Mouse (Mus musculus) E14TG2a.4 (cell line): ENCODE data around the gene Bpnt1.

Experiments
- CTCF ChIP-seq: conservative IDR thresholded peaks from 2 replicates; pipeline ENCODE4 v1.5.1; 2014; ENCODE audit warnings: low read length
- POU5F1 ChIP-seq: IDR thresholded peaks from 2 replicates; pipeline ENCODE4 v1.6.1; 2014; ENCODE audit warnings: low read length, borderline replicate concordance

DNA sequence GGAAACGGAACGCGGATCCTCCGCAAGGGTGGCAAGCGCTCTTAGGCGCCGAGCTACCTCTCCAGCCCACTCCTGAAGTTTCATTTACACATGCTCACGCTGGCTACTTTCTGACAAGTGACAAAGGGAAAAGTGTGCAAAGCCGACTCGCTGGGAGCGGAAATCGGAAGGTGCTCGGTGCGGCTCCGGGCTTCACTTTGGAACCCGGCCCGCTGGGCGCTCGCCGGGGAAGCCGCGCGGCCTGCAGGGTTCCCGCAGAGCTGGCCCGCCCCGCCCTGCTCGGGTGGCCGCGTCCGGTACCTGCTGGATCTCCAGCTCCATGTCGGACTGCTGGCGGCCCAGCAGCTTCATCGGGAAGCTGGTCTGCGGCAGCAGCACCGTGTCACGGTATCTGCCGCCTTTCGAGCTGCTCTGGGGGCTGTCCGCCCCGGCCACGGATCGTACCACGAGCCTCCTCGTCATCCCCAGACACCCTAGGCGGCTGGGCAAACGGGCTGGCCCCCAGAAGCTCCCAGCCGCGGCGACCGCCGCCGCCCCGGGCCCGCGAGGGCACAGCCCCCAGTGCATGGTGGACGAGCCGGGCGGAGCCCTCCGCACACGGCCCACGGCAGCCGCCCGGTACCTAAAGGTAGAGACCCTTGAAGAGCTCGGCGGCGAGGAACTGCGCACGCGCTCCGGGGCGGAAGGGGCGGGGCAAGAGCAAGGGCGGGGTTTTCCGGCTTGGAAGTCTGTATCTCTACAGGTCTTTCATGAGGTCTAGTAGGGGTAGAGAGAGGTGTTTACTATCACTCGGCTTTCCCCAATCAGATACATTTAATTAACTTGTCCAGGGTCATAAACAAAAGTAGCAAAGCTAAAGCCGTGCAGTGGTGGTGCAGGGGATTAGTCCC lies 3.0 kb upstream of the Bpnt1 start, which contains the start of gene Iars2:
- TF ChIP-seq CTCF (no peak), POU5F1 (no peak)
